Mouse (Mus musculus) forebrain, embryonic 10.5 days (tissue): Measurements from ENCODE around the gene Ap4s1. TPM values are rescaled to one million over a fixed set of nuclear protein-coding genes. Genes with fewer than 3 reads are reported as not detected.

ENCODE experiments used
- DNase-seq: peaks from one replicate; pipeline ENCODE4 v3.0.0-alpha.2; 2017; ENCODE audit warnings: low spot score; ENCODE audit errors: extremely low spot score
- H3K27ac ChIP-seq: fragments of 300-500 bp; sonication (generic); 2 replicates; pipeline ENCODE4 v1.5.1; 2016; ENCODE audit warnings: mild to moderate bottlenecking
- H3K27me3 ChIP-seq: fragments of 300-500 bp; sonication (generic); 2 replicates; pipeline ENCODE4 v1.6.1; 2016; ENCODE audit warnings: mild to moderate bottlenecking; ENCODE audit not compliant: poor library complexity, severe bottlenecking
- H3K36me3 ChIP-seq: fragments of 300-500 bp; sonication (generic); replicated peaks from 2 replicates; pipeline ENCODE4 v1.6.1; 2016; ENCODE audit warnings: mild to moderate bottlenecking, moderate library complexity
- H3K4me1 ChIP-seq: fragments of 300-500 bp; sonication (generic); 2 replicates; pipeline ENCODE4 v1.6.1; 2016
- H3K4me3 ChIP-seq: fragments of 300-500 bp; sonication (generic); 2 replicates; pipeline ENCODE4 v1.5.1; 2016; ENCODE audit warnings: mild to moderate bottlenecking, moderate library complexity
- H3K9me3 ChIP-seq: fragments of 300-500 bp; sonication (generic); 2 replicates; pipeline ENCODE4 v1.6.1; 2016; ENCODE audit warnings: mild to moderate bottlenecking, moderate library complexity
- WGBS: fragments of 180-500 bp; shearing (Covaris S2); methylation state at CpG from one replicate; pipeline ENCODE4 v1.1.7; 2016; 5-methylcytosine and 5-hydroxymethylcytosine counted together
- polyA plus RNA-seq: library from polyadenylated mRNA; unstranded; fragments of >200 nt; fragmentation: Nextera tagmentation; extraction: Ambion mirVana; gene quantifications from 2 replicates; pipeline ENCODE4 v1.2.1, GENCODE M21; 2016

Ap4s1 gene
- polyA plus RNA-seq, 1 experiment from 2014 or later, result 40.3 TPM

DNA sequence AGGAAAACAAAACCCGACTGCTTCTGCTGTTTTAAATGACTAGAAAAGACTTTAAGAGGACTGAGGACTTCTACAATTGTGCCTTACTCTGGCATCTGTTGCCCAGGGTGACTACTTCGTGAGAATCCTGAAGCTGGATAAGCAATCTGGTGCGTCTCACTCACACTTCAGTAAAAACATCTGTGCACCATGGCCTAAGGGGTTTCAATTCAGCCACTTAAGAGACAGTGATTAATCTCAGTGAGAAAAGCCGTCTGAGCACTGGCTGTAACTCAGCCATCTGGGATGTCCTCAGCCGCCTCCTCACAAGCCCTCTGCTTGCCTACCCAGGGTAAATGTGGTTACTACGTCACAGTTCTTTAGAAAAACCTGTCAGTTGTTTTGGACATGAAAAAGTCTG, 54.1 kb downstream of the Ap4s1 start:
- H3K4me3 ChIP-seq, result no peak overlapping the region
- H3K27ac ChIP-seq, result no peak overlapping the region
- H3K9me3 ChIP-seq, result no peaks in the 10 kb centered on the region
- no peak for DNase-seq
- 73% methylated on average over 6 of the region's 6 CpGs for WGBS
- H3K36me3 ChIP-seq, result peaks cover 82% of the 10 kb centered on the region
- H3K4me1 ChIP-seq, result no peaks in the 10 kb centered on the region
- H3K27me3 ChIP-seq, result no peaks in the 10 kb centered on the region

DNA sequence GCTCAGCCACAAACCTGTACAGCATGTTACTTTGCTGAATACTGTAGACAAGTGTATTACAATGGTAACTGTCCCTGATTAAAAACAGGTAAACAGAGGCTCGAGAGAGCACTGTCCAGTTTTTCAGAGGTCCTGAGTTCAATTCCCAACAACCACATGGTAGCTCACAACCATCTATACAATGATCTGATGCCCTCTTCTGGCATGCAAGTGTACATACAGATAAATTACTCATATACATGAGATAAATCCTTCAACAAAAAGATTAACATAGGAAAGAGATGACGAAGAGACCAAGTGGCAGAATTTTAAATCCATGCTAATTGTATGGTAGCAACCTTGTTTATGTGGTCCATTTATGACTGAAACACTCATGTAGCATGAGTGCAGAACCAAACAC, 56.5 kb downstream of the Ap4s1 start:
- Histone ChIP-seq H3K4me1 (no peaks in the 10 kb centered on the region), H3K27ac (no peak overlapping the region), H3K9me3 (no peaks in the 10 kb centered on the region), H3K4me3 (no peak overlapping the region), H3K36me3 (peaks cover 95% of the 10 kb centered on the region), H3K27me3 (no peaks in the 10 kb centered on the region)
- 91% methylated on average over 2 of the region's 2 CpGs for WGBS
- no peak for DNase-seq

DNA sequence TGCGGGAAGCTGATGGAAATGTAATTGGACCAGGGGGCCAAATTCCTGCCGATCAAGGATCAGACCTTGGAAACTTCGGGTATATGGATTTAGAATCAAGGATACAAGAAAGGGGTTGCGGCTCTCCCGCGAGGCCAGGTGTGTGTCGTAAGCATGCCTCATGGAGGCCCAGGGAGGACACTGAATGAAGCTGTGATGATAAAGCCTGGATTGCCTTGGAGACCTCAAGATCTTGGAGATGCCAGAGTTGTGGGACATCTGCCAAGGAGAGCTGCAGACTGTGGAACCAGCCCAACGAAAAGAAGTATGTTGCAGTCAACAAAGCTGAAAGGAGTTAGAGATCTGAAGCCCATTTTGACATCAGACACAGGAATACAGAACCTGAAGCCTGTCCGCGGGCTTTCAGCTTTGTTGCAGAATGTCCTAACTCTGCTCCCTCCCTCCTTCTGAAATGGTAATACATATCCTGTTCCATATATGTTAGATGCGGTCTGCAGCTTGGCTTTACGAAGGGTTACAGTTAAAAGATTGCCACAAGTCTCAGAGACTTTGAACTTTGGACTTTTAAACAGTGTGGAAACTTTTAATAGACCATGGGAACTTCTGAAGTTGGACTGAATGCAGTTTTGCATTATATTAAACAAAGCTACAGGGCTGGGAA, 65.2 kb downstream of the Ap4s1 start:
- DNase-seq, result no peak
- H3K4me1 ChIP-seq, result no peaks in the 10 kb centered on the region
- H3K4me3 ChIP-seq, result no peak overlapping the region
- H3K36me3 ChIP-seq, result peaks cover 99% of the 10 kb centered on the region
- no peaks in the 10 kb centered on the region for H3K9me3 ChIP-seq
- H3K27ac ChIP-seq, result no peak overlapping the region
- H3K27me3 ChIP-seq, result no peaks in the 10 kb centered on the region
- WGBS, result 97% methylated on average over 12 of the region's 12 CpGs

GRCm38 (mm10) chr12:51756599-51756961, 65.7 kb downstream of the Ap4s1 start:
- Histone ChIP-seq H3K9me3 (no peaks in the 10 kb centered on the region), H3K27me3 (no peaks in the 10 kb centered on the region), H3K27ac (no peak overlapping the region), H3K36me3 (peaks cover 99% of the 10 kb centered on the region), H3K4me3 (no peak overlapping the region), H3K4me1 (no peaks in the 10 kb centered on the region)
- DNase-seq, result no peak

GRCm38 (mm10) chr12:51759374-51759773, 68.5 kb downstream of the Ap4s1 start:
- Histone ChIP-seq H3K36me3 (peaks cover 98% of the 10 kb centered on the region), H3K27ac (no peak overlapping the region), H3K4me3 (no peak overlapping the region), H3K27me3 (no peaks in the 10 kb centered on the region), H3K9me3 (no peaks in the 10 kb centered on the region), H3K4me1 (no peaks in the 10 kb centered on the region)
- WGBS, result 94% methylated on average over 3 of the region's 3 CpGs
- DNase-seq, result no peak

GRCm38 (mm10) chr12:51767454-51767853, 76.6 kb downstream of the Ap4s1 start:
- no peak for DNase-seq
- no peaks in the 10 kb centered on the region for H3K4me1 ChIP-seq
- peaks cover 88% of the 10 kb centered on the region for H3K36me3 ChIP-seq
- H3K4me3 ChIP-seq, result no peak overlapping the region
- H3K27me3 ChIP-seq, result no peaks in the 10 kb centered on the region
- H3K27ac ChIP-seq, result no peak overlapping the region
- H3K9me3 ChIP-seq, result no peaks in the 10 kb centered on the region
- WGBS, result 97% methylated on average over 4 of the region's 4 CpGs

GRCm38 (mm10) chr12:51768702-51769101, 77.9 kb downstream of the Ap4s1 start:
- Histone ChIP-seq H3K9me3 (no peaks in the 10 kb centered on the region), H3K36me3 (peaks cover 88% of the 10 kb centered on the region), H3K4me1 (no peaks in the 10 kb centered on the region), H3K27ac (no peak overlapping the region), H3K27me3 (no peaks in the 10 kb centered on the region), H3K4me3 (no peak overlapping the region)
- WGBS, result 96% methylated on average over 15 of the region's 15 CpGs
- no peak for DNase-seq

- no peak for DNase-seq
- 90% methylated on average over 7 of the region's 7 CpGs for WGBS
Measured at GRCm38 (mm10) chr12:51784842-51785241, 94.0 kb downstream of the Ap4s1 start.

More at GRCm38 (mm10) chr12:51784842-51785241, 94.0 kb downstream of the Ap4s1 start:
- H3K4me1 ChIP-seq, result no peaks in the 10 kb centered on the region
- no peaks in the 10 kb centered on the region for H3K9me3 ChIP-seq
- H3K27ac ChIP-seq, result no peak overlapping the region
- peaks cover 98% of the 10 kb centered on the region for H3K36me3 ChIP-seq
- no peak overlapping the region for H3K4me3 ChIP-seq
- no peaks in the 10 kb centered on the region for H3K27me3 ChIP-seq

Other genes with a start within 250 kb of the Ap4s1 start
- 1.9 and 3.4 TPM in 2 replicates for gene Coch, start 97.7 kb upstream of the Ap4s1 start, polyA plus RNA-seq
- gene Strn3, start 864 bp downstream of the Ap4s1 start, polyA plus RNA-seq, result 40.8 and 41.0 TPM in 2 replicates
- 30.9 and 32.3 TPM in 2 replicates for gene Hectd1, start 138.5 kb downstream of the Ap4s1 start, polyA plus RNA-seq